Mouse (Mus musculus) lung, adult 2 months (tissue): ENCODE data around the gene Gsg1l2.

Experiments used
- CTCF ChIP-seq: fragments of 200-500 bp; IDR thresholded peaks from 2 replicates; pipeline ENCODE4 v1.5.1; 2011; ENCODE audit warnings: mild to moderate bottlenecking, low read length, control low read depth; ENCODE audit not compliant: insufficient read depth
- POLR2A ChIP-seq: fragments of 200-500 bp; IDR thresholded peaks from 2 replicates; pipeline ENCODE4 v1.6.1; 2011; ENCODE audit warnings: low read depth, mild to moderate bottlenecking, control low read depth, low read length, borderline replicate concordance; ENCODE audit errors: extremely low read depth

DNA sequence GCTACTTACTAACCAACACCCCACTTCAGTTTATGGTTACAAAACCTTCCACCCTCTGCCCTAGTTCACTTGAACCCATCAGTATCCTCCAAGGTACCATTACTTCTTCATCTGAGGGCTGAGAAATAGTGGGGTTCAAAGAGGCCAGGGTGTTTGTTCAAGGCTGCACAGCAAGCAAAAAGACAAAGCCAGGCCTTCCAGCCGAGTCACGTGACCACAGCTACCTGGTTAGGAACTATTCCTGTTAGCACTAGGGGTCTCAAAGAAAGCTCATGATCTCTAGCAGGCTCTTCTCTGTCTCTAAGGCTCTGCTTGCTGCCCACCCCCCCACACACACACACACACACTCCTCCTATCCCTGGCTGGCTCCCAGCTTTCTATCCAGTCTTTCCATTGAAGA, 2.7 kb upstream of the Gsg1l2 start:
- TF ChIP-seq POLR2A = no peak
- TF ChIP-seq CTCF = no peak
